Mouse (Mus musculus): ENCODE measurements around the gene Etv4. TPM values are rescaled to one million over a fixed set of nuclear protein-coding genes. Genes with fewer than 3 reads are reported as not detected.

Etv4 gene
- polyA plus RNA-seq, 1 experiment from 2014 or later: 1.2 TPM

GRCm38 (mm10) chr11:101725043-101725442 is 60.1 kb downstream of the Etv4 start:
- DNase-seq (ENCODE audit: low spot score): no peak
- H3K9ac ChIP-seq (replicated peaks; ENCODE audit: low read depth): no peak overlapping the region
- no peaks in the 10 kb centered on the region for H3K9me3 ChIP-seq (ENCODE audit: low read length)
- 64% methylated on average over 8 of the region's 8 CpGs for WGBS
- H3K4me3 ChIP-seq (ENCODE audit: low read depth, low read length): no peak overlapping the region
- no peak for TF ChIP-seq CTCF (IDR thresholded peaks at IDR 0.05)
- no peak for TF ChIP-seq EP300 (IDR thresholded peaks at IDR 0.05)
- H3K4me2 ChIP-seq (replicated peaks; ENCODE audit: low read depth, low read length): no peak overlapping the region
- no peaks in the 10 kb centered on the region for H3K27me3 ChIP-seq (replicated peaks; ENCODE audit: insufficient read depth, low read length)
- ATAC-seq: no peak
- H3K27ac ChIP-seq (ENCODE audit: low read length): no peak overlapping the region
- H3K36me3 ChIP-seq (ENCODE audit: insufficient read depth, low read length): no peaks in the 10 kb centered on the region
- no peaks in the 10 kb centered on the region for H3K4me1 ChIP-seq (ENCODE audit: insufficient read depth, low read depth, low read length)

- ATAC-seq (no peak), DNase-seq (ENCODE audit: low spot score) (no peak)
- TF ChIP-seq CTCF (IDR thresholded peaks at IDR 0.05) (no peak), EP300 (IDR thresholded peaks at IDR 0.05) (no peak)
- H3K27me3 ChIP-seq (replicated peaks; ENCODE audit: insufficient read depth, low read length): no peaks in the 10 kb centered on the region
- no peaks in the 10 kb centered on the region for H3K36me3 ChIP-seq (ENCODE audit: insufficient read depth, low read length)
- H3K9ac ChIP-seq (replicated peaks; ENCODE audit: low read depth): no peak overlapping the region
- H3K4me3 ChIP-seq (ENCODE audit: low read depth, low read length): no peak overlapping the region
- H3K4me1 ChIP-seq (ENCODE audit: insufficient read depth, low read depth, low read length): no peaks in the 10 kb centered on the region
- H3K27ac ChIP-seq (ENCODE audit: low read length): no peak overlapping the region
- H3K9me3 ChIP-seq (ENCODE audit: low read length): no peaks in the 10 kb centered on the region
- H3K4me2 ChIP-seq (replicated peaks; ENCODE audit: low read depth, low read length): no peak overlapping the region
- WGBS: 65% methylated on average over 21 of the region's 21 CpGs
Observed at GRCm38 (mm10) chr11:101719986-101720520, 65.1 kb downstream of the Etv4 start.

Other genes starting within 250 kb of the Etv4 start
- 0.42 and 1.5 TPM in 2 replicates for gene Brca1, start 233.4 kb downstream of the Etv4 start, polyA plus RNA-seq (2015; fragmentation: Nextera tagmentation; extraction: Ambion mirVana)
- 57.2 and 58.7 TPM in 2 replicates for gene Nbr1, start 233.2 kb downstream of the Etv4 start, polyA plus RNA-seq (2015; fragmentation: Nextera tagmentation; extraction: Ambion mirVana)
- gene Tmem106a, start 203.1 kb downstream of the Etv4 start, polyA plus RNA-seq (2015; fragmentation: Nextera tagmentation; extraction: Ambion mirVana): 7.6 TPM in 2 replicates
- not detected in 2 replicates for gene Gm11634, start 186.1 kb downstream of the Etv4 start, polyA plus RNA-seq (2015; fragmentation: Nextera tagmentation; extraction: Ambion mirVana)
- 20.1 and 34.1 TPM in 2 replicates for gene Rdm1, start 158.2 kb downstream of the Etv4 start, polyA plus RNA-seq (2015; fragmentation: Nextera tagmentation; extraction: Ambion mirVana)
- 25.2 and 33.1 TPM in 2 replicates for gene Arl4d, start 119.8 kb downstream of the Etv4 start, polyA plus RNA-seq (2015; fragmentation: Nextera tagmentation; extraction: Ambion mirVana)
- gene Dhx8, start 52.5 kb downstream of the Etv4 start, polyA plus RNA-seq (2015; fragmentation: Nextera tagmentation; extraction: Ambion mirVana): 16.4 and 20.3 TPM in 2 replicates
- gene Meox1, start 109.0 kb upstream of the Etv4 start, polyA plus RNA-seq (2015; fragmentation: Nextera tagmentation; extraction: Ambion mirVana): 8.1 and 8.7 TPM in 2 replicates
- gene Sost, start 181.6 kb upstream of the Etv4 start, polyA plus RNA-seq (2015; fragmentation: Nextera tagmentation; extraction: Ambion mirVana): 0.06 TPM in 1 of 2 replicates, not detected in the other
- 0.20 TPM in 1 of 2 replicates, not detected in the other for gene Cfap97d1, start 198.9 kb upstream of the Etv4 start, polyA plus RNA-seq (2015; fragmentation: Nextera tagmentation; extraction: Ambion mirVana)
- 78.2 and 80.0 TPM in 2 replicates for gene Dusp3, start 201.6 kb upstream of the Etv4 start, polyA plus RNA-seq (2015; fragmentation: Nextera tagmentation; extraction: Ambion mirVana)
- 0.84 and 2.2 TPM in 2 replicates for gene Mpp3, start 243.1 kb upstream of the Etv4 start, polyA plus RNA-seq (2015; fragmentation: Nextera tagmentation; extraction: Ambion mirVana)